Mouse (Mus musculus): ENCODE data around the gene Hoxd10. TPM values are rescaled to one million over a fixed set of nuclear protein-coding genes. Genes with fewer than 3 reads are reported as not detected.

Hoxd10 gene
- polyA plus RNA-seq, 1 experiment from 2014 or later, result not detected

- H3K9ac ChIP-seq, result no peak overlapping the region
- no peaks in the 10 kb centered on the region for H3K4me1 ChIP-seq (ENCODE audit: insufficient read depth)
- H3K9me3 ChIP-seq (ENCODE audit: low read depth, low read length), result no peaks in the 10 kb centered on the region
- H3K4me3 ChIP-seq (ENCODE audit: low read depth, low read length), result no peak overlapping the region
- H3K36me3 ChIP-seq (ENCODE audit: insufficient read depth), result no peaks in the 10 kb centered on the region
- H3K27ac ChIP-seq (ENCODE audit: low read depth), result no peak overlapping the region
- ATAC-seq (ENCODE audit: insufficient read depth) (no peak), DNase-seq (no peak)
- TF ChIP-seq CTCF (IDR thresholded peaks at IDR 0.05; ENCODE audit: low read depth), result no peak
- H3K4me2 ChIP-seq, result no peak overlapping the region
- peaks cover 100% of the 10 kb centered on the region for H3K27me3 ChIP-seq (ENCODE audit: insufficient read depth, low read length)
- 14% methylated on average over 2 of the region's 2 CpGs for WGBS
Measured at GRCm38 (mm10) chr2:74677106-74677505, 14.6 kb upstream of the Hoxd10 start.

- 2% methylated on average over 15 of the region's 15 CpGs for WGBS
- no peak for TF ChIP-seq CTCF (IDR thresholded peaks at IDR 0.05; ENCODE audit: low read depth)
- Histone ChIP-seq H3K27me3 (ENCODE audit: insufficient read depth, low read length) (peaks cover 100% of the 10 kb centered on the region), H3K27ac (ENCODE audit: low read depth) (no peak within 1 kb of the TSS), H3K36me3 (ENCODE audit: insufficient read depth) (no peaks in the 10 kb centered on the region), H3K4me1 (ENCODE audit: insufficient read depth) (no peaks in the 10 kb centered on the region), H3K4me2 (no peak within 1 kb of the TSS; the same call in 1 of the 2 replicates), H3K9me3 (ENCODE audit: low read depth, low read length) (no peaks in the 10 kb centered on the region), H3K9ac (no peak within 1 kb of the TSS), H3K4me3 (ENCODE audit: low read depth, low read length) (no peak within 1 kb of the TSS; the same call in 1 of the 2 replicates)
- DNase-seq, result no peak
- ATAC-seq (ENCODE audit: insufficient read depth), result no peak
Measured at GRCm38 (mm10) chr2:74678891-74679595, 12.7 kb upstream of the Hoxd10 start, which contains the start of gene Hoxd11. Gene Hoxd11, plus strand, starts transcription at chr2:74679557.

- Histone ChIP-seq H3K9me3 (ENCODE audit: low read depth, low read length) (no peaks in the 10 kb centered on the region), H3K9ac (no peak overlapping the region), H3K27ac (ENCODE audit: low read depth) (no peak overlapping the region), H3K36me3 (ENCODE audit: insufficient read depth) (no peaks in the 10 kb centered on the region), H3K4me2 (no peak overlapping the region; the same call in 1 of the 2 replicates), H3K4me3 (ENCODE audit: low read depth, low read length) (no peak overlapping the region; the same call in 1 of the 2 replicates), H3K4me1 (ENCODE audit: insufficient read depth) (no peaks in the 10 kb centered on the region), H3K27me3 (ENCODE audit: insufficient read depth, low read length) (peaks cover 100% of the 10 kb centered on the region)
- 1% methylated on average over 26 of the region's 26 CpGs for WGBS
- TF ChIP-seq CTCF (IDR thresholded peaks at IDR 0.05; ENCODE audit: low read depth), result no peak
- no peak for ATAC-seq (ENCODE audit: insufficient read depth)
- no peak for DNase-seq
Measured at GRCm38 (mm10) chr2:74679596-74679971, 12.1 kb upstream of the Hoxd10 start.

GRCm38 (mm10) chr2:74679980-74680379 is 11.7 kb upstream of the Hoxd10 start:
- under 1% methylated on average over 23 of the region's 23 CpGs for WGBS
- Histone ChIP-seq H3K4me1 (ENCODE audit: insufficient read depth) (no peaks in the 10 kb centered on the region), H3K27ac (ENCODE audit: low read depth) (no peak overlapping the region), H3K36me3 (ENCODE audit: insufficient read depth) (no peaks in the 10 kb centered on the region), H3K27me3 (ENCODE audit: insufficient read depth, low read length) (peaks cover 100% of the 10 kb centered on the region), H3K4me2 (no peak overlapping the region; the same call in 1 of the 2 replicates), H3K9me3 (ENCODE audit: low read depth, low read length) (no peaks in the 10 kb centered on the region), H3K4me3 (ENCODE audit: low read depth, low read length) (no peak overlapping the region; the same call in 1 of the 2 replicates), H3K9ac (no peak overlapping the region)
- ATAC-seq (ENCODE audit: insufficient read depth) (no peak), DNase-seq (no peak)
- no peak for TF ChIP-seq CTCF (IDR thresholded peaks at IDR 0.05; ENCODE audit: low read depth)

GRCm38 (mm10) chr2:74680561-74681398 is 10.9 kb upstream of the Hoxd10 start:
- H3K27ac ChIP-seq (ENCODE audit: low read depth), result no peak overlapping the region
- DNase-seq, result no peak
- ATAC-seq (ENCODE audit: insufficient read depth), result no peak
- TF ChIP-seq CTCF (IDR thresholded peaks at IDR 0.05; ENCODE audit: low read depth), result no peak
- no peak overlapping the region for H3K4me3 ChIP-seq (ENCODE audit: low read depth, low read length)
- H3K36me3 ChIP-seq (ENCODE audit: insufficient read depth), result no peaks in the 10 kb centered on the region
- H3K27me3 ChIP-seq (ENCODE audit: insufficient read depth, low read length), result peaks cover 100% of the 10 kb centered on the region
- H3K4me2 ChIP-seq, result no peak overlapping the region
- WGBS, result 5% methylated on average over 21 of the region's 21 CpGs
- H3K9me3 ChIP-seq (ENCODE audit: low read depth, low read length), result no peaks in the 10 kb centered on the region
- no peaks in the 10 kb centered on the region for H3K4me1 ChIP-seq (ENCODE audit: insufficient read depth)
- H3K9ac ChIP-seq, result no peak overlapping the region

- H3K4me1 ChIP-seq (ENCODE audit: insufficient read depth), result no peaks in the 10 kb centered on the region
- no peak overlapping the region for H3K27ac ChIP-seq (ENCODE audit: low read depth)
- no peak for TF ChIP-seq CTCF (IDR thresholded peaks at IDR 0.05; ENCODE audit: low read depth)
- no peaks in the 10 kb centered on the region for H3K9me3 ChIP-seq (ENCODE audit: low read depth, low read length)
- WGBS, result under 1% methylated on average over 76 of the region's 78 CpGs
- H3K4me3 ChIP-seq (ENCODE audit: low read depth, low read length), result peak overlapping the region; percentile 23
- H3K27me3 ChIP-seq (ENCODE audit: insufficient read depth, low read length), result peaks cover 98% of the 10 kb centered on the region
- H3K36me3 ChIP-seq (ENCODE audit: insufficient read depth), result no peaks in the 10 kb centered on the region
- no peak for DNase-seq
- peak overlapping the region; percentile 44; the same call in 1 of the 2 replicates for H3K4me2 ChIP-seq
- ATAC-seq (ENCODE audit: insufficient read depth), result peak; percentile 14; the same call in 1 of the 2 replicates
- H3K9ac ChIP-seq, result no peak overlapping the region; the same call in 1 of the 2 replicates
Measured at GRCm38 (mm10) chr2:74681594-74682531, 9.9 kb upstream of the Hoxd10 start.

All from lung, embryonic 14.5 days (tissue).